Comparison of ENCODE assay signal across 23 mouse cellular contexts in genomic region chr9:23432631-23433030, GRCm38 (mm10).
DNase-seq lines count a peak whose midpoint lies in the region; ATAC-seq and TF ChIP-seq lines count a peak whose summit lies in the region.
"Had no signal": no experiment of that assay in that cellular context is flagged by ENCODE, and none has a peak within 500 bp of the region (broad histone marks: within the 10 kb centered on the region; RNA-seq: fewer than 3 reads in every experiment).

No protein-coding gene starts in this region.

- no peak for TF ChIP-seq CTCF in lung, postnatal 0 days (IDR thresholded peaks at IDR 0.05)
- no peak for TF ChIP-seq CTCF in thymus, adult 2 months (IDR thresholded peaks at IDR 0.05; ENCODE audit: borderline replicate concordance, control insufficient read depth, extremely low read depth, insufficient read depth, low read length, poor library complexity)

- no peaks in the 10 kb centered on the region for H3K9me3 ChIP-seq in lung, postnatal 0 days (ENCODE audit: low read length)
- H3K9me3 ChIP-seq: G1E had no signal

- no peak overlapping the region for H3K9ac ChIP-seq in lung, postnatal 0 days (replicated peaks; ENCODE audit: low read depth)

- no peaks in the 10 kb centered on the region for H3K4me1 ChIP-seq in lung, postnatal 0 days (ENCODE audit: insufficient read depth, low read depth, low read length)
- no peaks in the 10 kb centered on the region for H3K4me1 ChIP-seq in thymus, adult 2 months (replicated peaks; ENCODE audit: control insufficient read depth, insufficient read depth, low read length)

- TF ChIP-seq EP300 in lung, postnatal 0 days (IDR thresholded peaks at IDR 0.05), result no peak

- no peaks in the 10 kb centered on the region for H3K36me3 ChIP-seq in lung, postnatal 0 days (ENCODE audit: insufficient read depth, low read length)
- no peaks in the 10 kb centered on the region for H3K36me3 ChIP-seq in thymus, adult 2 months (ENCODE audit: control insufficient read depth, insufficient read depth, low read length)
- H3K36me3 ChIP-seq: G1E had no signal

- DNase-seq in heart, adult 11 months, result peak; percentile 82
- no peak for DNase-seq in heart, postnatal 36 days
- DNase-seq in lung, postnatal 0 days (ENCODE audit: low spot score), result peak; percentile 21
- DNase-seq in lung, postnatal 25 days (ENCODE audit: low spot score), result no peak
- DNase-seq in Muller cell, postnatal 12 days (ENCODE audit: inconsistent ontology term), result peak; percentile 93
- DNase-seq in fibroblast of lung, adult 2 months (ENCODE audit: low read depth), result peak; percentile 79
- no peak for DNase-seq in thymus, adult 2 months
- no peak for DNase-seq in kidney, adult 11 months
- DNase-seq: adrenal gland, adult 2 months; adrenal gland, adult 8-10 months; adrenal gland, postnatal 10 days; adrenal gland, postnatal 14 days; adrenal gland, postnatal 25 days; adrenal gland, postnatal 36 days; B cell, adult 2 months; cerebellum, adult 11 months; cerebellum, adult 11-12 months; cerebellum, adult 18-20 months had no signal

- H3K27ac ChIP-seq in lung, postnatal 0 days (ENCODE audit: low read length), result no peak overlapping the region
- H3K27ac ChIP-seq in thymus, adult 2 months (ENCODE audit: control insufficient read depth, insufficient read depth, low read length), result no peak overlapping the region

- no peaks in the 10 kb centered on the region for H3K27me3 ChIP-seq in lung, postnatal 0 days (replicated peaks; ENCODE audit: insufficient read depth, low read length)
- H3K27me3 ChIP-seq in thymus, adult 2 months (ENCODE audit: control insufficient read depth, insufficient read depth, low read length), result no peaks in the 10 kb centered on the region
- H3K27me3 ChIP-seq: CH12.LX, Patski had no signal

- intact Hi-C loops in heart, postnatal 36 days (cut with DNase I), result no loop called here

- no peak overlapping the region for H3K4me2 ChIP-seq in lung, postnatal 0 days (replicated peaks; ENCODE audit: low read depth, low read length)

- TF ChIP-seq POLR2A in thymus, adult 2 months (IDR thresholded peaks at IDR 0.05; ENCODE audit: control insufficient read depth, extremely low read depth, insufficient read depth, low read length, poor library complexity), result no peak

- 85% methylated on average over 2 of the region's 2 CpGs for WGBS in lung, postnatal 0 days
- WGBS in thymus, adult 2 months, result 98% methylated on average over 2 of the region's 2 CpGs

- no peak overlapping the region for H3K4me3 ChIP-seq in lung, postnatal 0 days (ENCODE audit: low read depth, low read length)
- H3K4me3 ChIP-seq in thymus, adult 2 months (ENCODE audit: control insufficient read depth, insufficient read depth, low read length), result no peak overlapping the region

- ATAC-seq in lung, postnatal 0 days, result no peak
- ATAC-seq: activated CD4-positive, CD25-positive, alpha-beta regulatory T cell, adult 4 months; CD4-positive, CD25-positive, alpha-beta regulatory T cell, adult 4 months; Patski had no signal

Comparison
In these comparisons a context has a peak if more than half of its experiments do, and no peak if none do; other contexts are left out.
1. DNase-seq: peak in heart, adult 11 months (single experiment), lung, postnatal 0 days (single experiment), Muller cell, postnatal 12 days (single experiment) and fibroblast of lung, adult 2 months (single experiment); none in heart, postnatal 36 days (0 of 2), lung, postnatal 25 days (single experiment), thymus, adult 2 months (single experiment) and kidney, adult 11 months (single experiment).